Mouse (Mus musculus) CH12F3 (cell line): ENCODE data around the gene Enpp6.

Source experiments
- in situ Hi-C: fragments of 300-500 bp; cut with MboI; formaldehyde crosslinking; loops from 2 replicates; pipeline ENCODE4 v1.14.3; 2020; ENCODE audit warnings: low sequenced_read_pairs

Enpp6 gene

DNA sequence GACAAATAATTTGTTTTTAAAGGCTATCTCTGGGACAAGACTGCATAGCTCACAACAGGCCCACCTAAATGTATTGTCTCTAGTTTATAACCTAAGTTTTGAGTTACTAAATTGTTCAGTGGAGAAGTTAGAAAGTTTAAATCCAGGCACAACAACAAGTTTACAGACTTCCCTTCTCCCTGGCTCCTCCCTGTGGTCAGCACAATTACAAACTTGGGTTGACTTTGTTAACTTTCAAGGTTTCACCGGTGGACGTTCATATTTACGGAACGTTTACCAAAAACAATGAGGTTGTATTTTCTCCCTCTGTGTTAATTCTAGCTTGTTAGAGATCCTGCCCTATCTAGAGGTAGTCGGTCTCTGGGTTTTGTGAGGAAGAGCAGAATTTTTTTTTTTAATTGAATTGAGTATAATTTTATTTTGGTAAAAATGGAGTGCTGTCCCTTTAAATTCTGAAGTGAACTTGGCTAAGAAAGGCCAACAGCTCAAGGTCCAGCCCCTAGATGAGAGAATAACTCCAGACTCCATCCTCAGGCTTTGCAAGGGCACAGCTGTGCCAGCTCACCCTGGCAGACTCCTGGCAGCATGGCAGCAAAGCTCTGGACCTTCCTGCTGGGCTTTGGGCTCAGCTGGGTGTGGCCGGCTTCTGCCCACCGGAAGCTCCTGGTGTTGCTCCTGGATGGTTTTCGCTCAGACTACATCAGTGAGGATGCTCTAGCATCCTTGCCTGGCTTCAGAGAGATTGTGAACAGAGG, at the start of gene Enpp6:
Gene Enpp6 (plus strand): TSS at position 502 of the 755 bp plus-strand sequence.
- in situ Hi-C loops, result no loop called here

DNA sequence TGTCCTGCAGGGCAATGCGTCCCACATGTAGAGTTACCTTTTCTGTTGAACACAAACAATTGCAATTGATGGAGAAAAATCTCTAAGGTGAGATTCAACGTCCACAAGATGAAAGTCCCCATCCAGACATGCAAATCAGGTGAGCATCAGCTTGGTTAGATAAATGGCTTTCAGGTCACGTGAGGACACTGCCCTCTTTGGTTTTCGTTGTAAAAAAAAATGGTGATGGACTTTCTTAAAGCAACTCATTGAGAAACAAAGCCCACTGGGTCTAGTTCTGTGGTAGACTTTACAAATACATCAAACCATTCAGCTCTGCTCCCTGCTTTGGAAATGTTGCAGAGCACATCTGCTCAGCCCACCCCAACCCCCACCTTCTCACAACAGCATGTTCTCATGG, 48.5 kb upstream of the Enpp6 start:
- in situ Hi-C loops, result loop anchor here (5.0 to 25.0 kb wide), 2 partner anchors 201 to 266 kb away; partner anchors contain the start of gene Irf2

- in situ Hi-C loops, result loop anchor here (25.0 kb wide), 1 partner anchor 204 kb away; the partner anchor contains the start of gene Irf2
Measured at GRCm38 (mm10) chr8:46941295-46941694, 45.4 kb upstream of the Enpp6 start.

- in situ Hi-C loops, result loop anchor here (25.0 kb wide), 1 partner anchor 205 kb away; the partner anchor contains the start of gene Irf2
Measured at GRCm38 (mm10) chr8:46941731-46942650, 44.7 kb upstream of the Enpp6 start.

DNA sequence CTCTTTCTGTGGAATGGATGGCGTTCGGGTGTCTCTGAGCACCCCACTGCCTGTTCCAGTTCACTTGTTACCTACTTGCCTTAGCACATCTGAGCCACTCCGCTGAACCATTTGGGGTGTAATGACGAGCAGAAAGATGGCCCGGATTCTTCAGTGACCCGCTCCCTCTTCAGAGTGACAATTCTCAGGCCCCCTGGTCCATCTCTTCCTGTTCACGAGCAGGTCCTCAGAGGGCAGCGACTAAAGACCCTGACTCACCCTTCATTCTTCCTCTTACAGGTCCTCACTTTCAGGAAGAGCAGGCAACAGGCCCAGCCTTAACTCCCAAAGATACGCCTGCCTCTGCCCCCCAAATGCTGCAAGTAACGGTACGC, 44.0 kb upstream of the Enpp6 start:
- in situ Hi-C loops, result loop anchor here (25.0 kb wide), 1 partner anchor 205 kb away; the partner anchor contains the start of gene Irf2

DNA sequence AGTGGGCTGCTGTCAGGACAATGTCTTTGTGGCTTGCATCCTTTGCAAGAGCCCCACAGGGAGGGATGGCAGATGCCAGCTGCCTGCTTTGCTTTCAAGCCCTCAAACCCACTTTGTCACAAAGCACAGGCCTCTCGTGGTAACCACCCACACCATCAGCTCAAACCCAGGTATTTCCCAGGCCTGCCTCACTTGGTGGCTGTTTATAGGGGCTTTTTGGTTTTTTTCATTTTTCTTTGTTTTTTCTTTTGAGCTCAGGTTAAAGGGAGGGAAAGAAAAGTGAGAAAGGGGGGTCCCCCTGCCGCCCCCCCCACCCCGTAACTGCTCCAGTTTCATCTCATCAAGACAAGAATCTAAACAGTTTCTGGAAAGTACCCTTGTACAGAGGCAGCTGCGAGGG, 43.4 kb upstream of the Enpp6 start:
- in situ Hi-C loops, result loop anchor here (25.0 kb wide), 1 partner anchor 206 kb away; the partner anchor contains the start of gene Irf2

- in situ Hi-C loops, result loop anchor here (25.0 kb wide), 1 partner anchor 209 kb away; the partner anchor contains the start of gene Irf2
Measured at GRCm38 (mm10) chr8:46946181-46946580, 40.5 kb upstream of the Enpp6 start.

DNA sequence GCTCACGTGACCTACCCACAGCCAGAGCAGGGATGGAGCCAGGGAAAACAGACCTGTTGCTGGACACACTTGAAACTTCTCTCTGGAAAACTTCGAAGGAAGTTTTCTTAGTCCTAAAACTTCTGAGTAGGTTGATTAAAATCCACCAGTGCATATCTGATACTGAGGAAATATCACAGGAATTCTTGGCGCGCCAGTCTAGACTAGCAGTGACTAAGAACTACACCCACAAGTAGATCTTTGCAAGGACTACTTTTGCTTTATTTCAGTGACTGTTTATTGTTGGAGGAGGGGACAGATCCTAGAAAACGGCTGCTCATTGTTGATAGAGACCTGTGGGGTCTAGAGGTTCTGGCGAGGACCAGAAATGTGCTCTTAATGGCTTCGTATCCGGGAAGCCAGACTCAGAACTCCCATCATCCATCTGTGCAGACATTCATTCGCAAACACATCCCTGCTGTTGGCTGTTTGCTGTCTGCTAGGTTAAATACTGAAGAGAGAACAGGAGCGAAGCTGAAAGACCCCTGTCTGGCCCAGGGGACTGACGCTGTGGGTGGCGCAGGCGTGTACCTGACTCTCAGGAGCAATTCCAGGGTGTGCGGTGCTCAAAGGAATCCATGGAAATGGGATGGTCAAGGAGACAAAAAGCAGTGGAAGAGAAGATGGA, 38.5 kb upstream of the Enpp6 start:
- in situ Hi-C loops, result loop anchor here (25.0 kb wide), 1 partner anchor 211 kb away; the partner anchor contains the start of gene Irf2

- in situ Hi-C loops, result no loop called here
Measured at GRCm38 (mm10) chr8:46953472-46953871, 33.2 kb upstream of the Enpp6 start.

- in situ Hi-C loops, result no loop called here
Measured at GRCm38 (mm10) chr8:46962630-46963427, 23.9 kb upstream of the Enpp6 start.

DNA sequence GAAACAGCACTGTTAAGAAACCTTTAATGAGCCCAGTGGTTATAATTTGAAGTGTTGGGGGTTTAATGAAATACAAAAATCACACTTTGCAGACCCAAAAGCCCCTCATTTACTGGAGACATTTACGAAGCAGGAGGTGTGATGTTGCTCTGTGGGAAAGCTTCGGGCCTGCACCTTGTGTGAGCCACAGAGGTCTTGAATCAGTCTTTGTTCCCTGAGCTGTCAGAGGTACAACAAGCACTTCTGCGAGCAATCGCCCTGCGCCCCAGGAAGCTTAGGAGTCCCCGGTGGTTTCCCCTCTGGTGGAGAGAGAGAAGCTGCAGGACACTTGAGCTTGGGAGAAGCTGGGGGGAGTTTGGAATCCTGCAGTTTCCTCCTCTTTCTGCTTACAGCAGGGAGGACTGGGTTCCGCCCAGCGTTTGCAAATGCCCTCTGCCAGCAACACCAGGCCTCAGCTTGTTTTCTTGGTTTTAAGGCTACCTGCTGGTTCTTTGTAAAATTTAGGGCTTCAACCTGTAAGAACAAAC, 23.0 kb upstream of the Enpp6 start:
- in situ Hi-C loops, result no loop called here

- in situ Hi-C loops, result no loop called here
Measured at GRCm38 (mm10) chr8:46965812-46966211, 20.9 kb upstream of the Enpp6 start.

GRCm38 (mm10) chr8:46968721-46969120, 18.0 kb upstream of the Enpp6 start:
- in situ Hi-C loops, result no loop called here

- in situ Hi-C loops, result no loop called here
Measured at GRCm38 (mm10) chr8:46969386-46969785, 17.3 kb upstream of the Enpp6 start.

DNA sequence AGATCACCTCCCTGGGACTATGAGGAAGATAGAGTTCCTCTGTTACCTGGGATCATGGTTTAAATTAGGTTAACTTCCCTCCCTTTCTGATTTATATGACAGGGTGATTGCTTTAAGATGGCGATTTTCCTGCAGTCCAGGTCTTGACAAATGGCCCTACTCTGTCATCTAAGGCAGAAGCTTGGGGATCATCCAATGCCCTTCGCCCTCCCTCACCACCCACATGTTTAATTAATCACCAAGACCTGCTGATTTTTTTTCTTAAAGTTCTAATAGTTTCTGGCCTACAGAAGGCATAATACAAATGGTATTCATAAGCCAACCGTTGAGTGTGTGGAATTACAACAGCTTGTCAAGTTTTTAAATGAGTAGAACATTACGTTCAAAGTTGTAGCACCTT, 9.3 kb upstream of the Enpp6 start:
- in situ Hi-C loops, result no loop called here

DNA sequence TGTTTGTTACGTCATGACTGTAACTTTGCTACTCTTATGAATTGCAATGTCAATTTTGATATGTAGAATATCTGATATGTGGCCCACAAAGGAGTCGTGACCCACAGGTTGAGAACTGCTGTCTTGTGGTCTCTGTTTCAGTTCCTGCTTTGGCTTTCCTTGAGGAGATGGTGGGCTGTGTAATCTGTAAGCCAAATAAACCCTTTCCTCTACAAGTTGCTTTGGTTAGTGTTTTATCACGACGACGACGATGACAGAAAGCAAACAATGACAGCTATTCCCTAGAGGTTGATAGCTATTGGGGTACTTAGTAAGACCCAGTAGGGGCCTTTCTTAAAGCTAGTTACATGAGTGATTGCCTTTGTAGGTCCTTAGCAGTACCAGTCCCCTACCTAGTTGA, 4.5 kb upstream of the Enpp6 start:
- in situ Hi-C loops, result no loop called here

- in situ Hi-C loops, result no loop called here
Measured at GRCm38 (mm10) chr8:46982770-46983169, 3.9 kb upstream of the Enpp6 start.

- in situ Hi-C loops, result no loop called here
Measured at GRCm38 (mm10) chr8:46984647-46985046, 2.0 kb upstream of the Enpp6 start.

DNA sequence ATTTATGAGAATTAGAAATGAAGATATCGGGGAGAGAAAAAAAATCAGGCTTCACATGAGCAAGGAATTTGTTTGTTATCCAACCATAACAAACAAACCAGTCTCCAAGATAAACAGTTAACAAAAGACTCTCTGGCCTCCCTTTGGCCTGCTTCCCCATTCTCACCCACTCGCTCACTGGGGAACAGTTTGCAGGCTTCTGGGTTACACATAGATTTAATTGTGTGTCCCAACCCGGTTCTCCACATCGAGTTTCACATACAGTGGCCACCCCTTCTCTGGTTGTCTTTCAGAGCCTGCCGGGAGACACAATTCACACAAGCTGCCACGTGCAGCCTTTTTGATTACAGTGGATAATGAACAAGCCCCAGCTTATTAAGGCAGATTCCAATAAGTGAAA, 1.7 kb downstream of the Enpp6 start:
- in situ Hi-C loops, result no loop called here

GRCm38 (mm10) chr8:46991081-46991480, 4.4 kb downstream of the Enpp6 start:
- in situ Hi-C loops, result no loop called here
